Mouse (Mus musculus): ENCODE results near the gene Pla2g10. TPM values are rescaled to one million over a fixed set of nuclear protein-coding genes. Genes with fewer than 3 reads are reported as not detected.
"Not testable (repeated sequence)": the region's sequence is repeated elsewhere in the genome, so short reads cannot be mapped to it uniquely, and the experiment has no call there.

Gene Pla2g10
- 0.16 and 0.32 TPM in 2 replicates for polyA plus RNA-seq (2015; fragmentation: Nextera tagmentation; extraction: Ambion mirVana)

DNA sequence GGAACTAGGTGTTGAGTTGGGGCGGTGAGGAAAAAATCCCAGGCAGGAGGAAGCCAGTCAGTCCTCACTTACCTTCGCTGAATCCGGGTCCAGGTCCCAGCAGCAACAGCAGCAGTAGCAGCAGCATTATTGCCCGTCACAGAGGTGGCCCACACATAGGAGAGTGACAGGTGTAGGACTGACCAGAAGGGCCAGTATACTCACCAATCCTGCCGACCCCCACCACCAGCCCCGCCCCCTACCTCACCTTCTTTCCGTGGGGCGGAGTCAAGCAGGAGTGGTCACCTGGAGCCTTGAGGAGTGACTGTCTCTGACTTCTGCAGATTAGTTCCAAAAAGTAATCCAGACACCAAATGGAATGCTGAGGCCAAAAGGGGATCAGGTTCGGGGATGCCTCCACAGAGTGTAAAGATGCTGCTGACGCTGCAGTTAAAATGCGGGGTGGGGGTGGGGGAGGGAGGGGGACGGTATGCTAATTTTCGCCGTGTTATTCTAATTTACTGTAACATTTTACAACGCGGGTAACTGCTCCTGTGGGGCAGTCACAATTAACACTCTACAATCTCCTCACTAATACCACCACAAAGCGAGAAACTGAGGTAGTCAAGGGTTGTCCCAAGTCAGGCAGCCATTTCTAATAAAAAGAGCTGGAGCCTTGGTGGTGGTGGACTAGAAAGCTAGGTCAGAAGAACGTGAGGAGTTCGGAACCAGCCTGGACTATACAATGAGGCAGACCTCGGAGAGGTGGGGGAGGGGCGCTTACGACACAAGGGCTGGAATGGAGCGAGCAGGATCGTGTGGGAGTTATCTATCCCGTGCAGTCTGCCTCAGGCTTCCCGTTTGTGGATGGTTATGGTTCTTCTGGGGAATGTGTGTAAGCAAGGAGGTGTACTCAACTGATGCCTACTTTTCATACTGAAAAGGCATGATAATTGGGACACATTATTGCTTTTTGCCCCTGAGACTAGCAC is at the start of gene Pla2g10:
Gene Pla2g10 (minus strand): TSS at position 699 of the 971 bp plus-strand sequence.
- H3K4me1 ChIP-seq = peaks cover 9% of the 10 kb centered on the region
- no peaks in the 10 kb centered on the region for H3K36me3 ChIP-seq
- ATAC-seq (ENCODE audit: extremely low read depth, insufficient number of reproducible peaks, low FRiP score, low TSS enrichment) = no peak
- no peak within 1 kb of the TSS for H3K27ac ChIP-seq (replicated peaks)
- H3K27me3 ChIP-seq (replicated peaks) = peaks cover 14% of the 10 kb centered on the region
- H3K4me3 ChIP-seq = peak within 1 kb of the TSS; percentile 35
- peak within 1 kb of the TSS; percentile 65 for H3K4me2 ChIP-seq
- 0 out of 2 replicates have a peak within 1 kb of the TSS, but pooled peaks have one; percentile 10 for H3K9ac ChIP-seq
- no peaks in the 10 kb centered on the region for H3K9me3 ChIP-seq
- WGBS = 6% methylated on average over 26 of the region's 26 CpGs

DNA sequence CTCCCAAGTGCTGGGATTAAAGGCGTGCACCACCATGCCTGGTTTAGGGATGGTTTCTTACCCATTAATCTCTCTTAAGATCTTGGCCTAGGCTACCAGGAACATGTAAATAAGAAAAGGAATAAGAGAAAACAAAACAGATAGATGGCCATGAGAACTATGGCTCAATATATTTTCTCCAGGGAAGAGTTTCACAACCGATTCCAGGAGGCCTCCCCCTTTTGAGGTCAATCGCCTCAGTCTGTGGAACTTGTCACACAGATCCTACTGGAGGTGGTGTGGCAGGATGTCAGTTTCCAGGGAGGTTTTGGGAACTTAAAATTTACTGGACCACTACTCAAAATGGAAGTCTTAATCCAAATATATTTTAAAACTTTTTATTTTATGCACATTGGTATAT is 43.9 kb upstream of the Pla2g10 start:
- not testable (repeated sequence) for H3K36me3 ChIP-seq; H3K9me3 ChIP-seq; H3K4me3 ChIP-seq; H3K4me2 ChIP-seq; H3K27ac ChIP-seq (replicated peaks); H3K4me1 ChIP-seq; H3K27me3 ChIP-seq (replicated peaks); ATAC-seq (ENCODE audit: extremely low read depth, insufficient number of reproducible peaks, low FRiP score, low TSS enrichment); H3K9ac ChIP-seq
- WGBS = 77% methylated on average over 3 of the region's 3 CpGs

DNA sequence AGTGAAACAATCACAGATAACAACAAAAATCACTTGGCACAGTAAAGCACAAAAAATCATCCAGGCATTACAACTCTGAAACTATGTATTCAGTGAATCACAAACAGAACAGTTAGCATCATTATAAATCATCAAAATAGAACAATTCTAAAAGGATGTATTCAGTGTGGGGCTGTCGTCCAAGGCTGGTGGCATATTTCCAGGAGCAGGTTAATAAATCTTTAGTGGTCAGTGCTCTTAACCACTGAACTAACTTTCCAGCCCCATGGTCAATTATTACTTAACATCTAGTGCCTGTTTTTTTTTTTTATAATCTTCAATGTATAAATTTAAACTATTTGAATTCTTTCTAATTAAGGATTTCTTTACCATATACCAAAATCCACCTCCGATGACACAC is 43.2 kb upstream of the Pla2g10 start:
- H3K36me3 ChIP-seq; H3K4me1 ChIP-seq; H3K9me3 ChIP-seq; H3K27ac ChIP-seq (replicated peaks); H3K9ac ChIP-seq; H3K27me3 ChIP-seq (replicated peaks); H3K4me2 ChIP-seq; H3K4me3 ChIP-seq; ATAC-seq (ENCODE audit: extremely low read depth, insufficient number of reproducible peaks, low FRiP score, low TSS enrichment): not testable (repeated sequence)
- WGBS = 78% methylated on average over 2 of the region's 2 CpGs

DNA sequence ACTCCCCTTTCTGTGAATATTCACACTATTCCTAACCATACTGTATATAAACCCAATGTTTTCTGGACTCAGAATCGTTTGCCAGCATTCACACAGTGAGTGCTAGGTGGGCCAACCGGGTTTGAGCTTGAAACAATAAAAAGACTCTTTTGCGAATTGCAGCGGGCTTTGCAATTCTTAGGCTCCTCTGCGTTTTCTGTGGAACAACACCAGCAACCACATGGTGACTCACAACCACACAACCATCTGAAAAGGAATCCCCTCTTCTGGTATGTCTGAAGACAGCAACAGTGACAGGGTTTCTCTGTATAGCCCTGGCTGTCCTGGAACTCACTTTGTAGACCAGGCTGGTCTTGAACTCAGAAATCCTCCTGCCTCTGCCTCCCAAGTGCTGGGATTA is 41.3 kb upstream of the Pla2g10 start:
- H3K9me3 ChIP-seq; H3K9ac ChIP-seq; H3K4me3 ChIP-seq; H3K4me2 ChIP-seq; H3K4me1 ChIP-seq; H3K36me3 ChIP-seq; H3K27ac ChIP-seq (replicated peaks); ATAC-seq (ENCODE audit: extremely low read depth, insufficient number of reproducible peaks, low FRiP score, low TSS enrichment); H3K27me3 ChIP-seq (replicated peaks): not testable (repeated sequence)
- 80% methylated on average over 5 of the region's 5 CpGs for WGBS

DNA sequence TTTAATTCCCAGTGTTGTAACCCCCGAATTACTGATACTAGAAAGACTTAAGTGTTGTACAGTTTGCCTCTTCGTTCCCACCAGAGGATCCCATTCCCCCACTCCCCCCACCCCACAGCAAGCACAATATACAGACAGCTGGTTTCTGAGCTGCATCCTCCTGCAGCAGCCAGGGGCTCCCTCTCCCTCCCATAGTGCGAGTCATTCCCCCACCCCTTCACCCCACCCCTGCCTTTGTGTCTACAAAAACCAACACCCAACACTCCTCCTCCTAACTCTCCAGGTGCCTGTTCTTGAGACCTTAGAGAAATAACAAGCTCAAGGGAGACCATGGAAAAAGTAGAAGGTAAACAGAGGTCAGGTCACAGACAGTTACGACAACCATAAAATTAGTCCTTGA is 40.8 kb upstream of the Pla2g10 start:
- not testable (repeated sequence) for H3K4me1 ChIP-seq; H3K36me3 ChIP-seq; H3K27ac ChIP-seq (replicated peaks); ATAC-seq (ENCODE audit: extremely low read depth, insufficient number of reproducible peaks, low FRiP score, low TSS enrichment); H3K9me3 ChIP-seq; H3K9ac ChIP-seq; H3K4me3 ChIP-seq; H3K27me3 ChIP-seq (replicated peaks); H3K4me2 ChIP-seq
- 59% methylated on average over 4 of the region's 4 CpGs for WGBS

DNA sequence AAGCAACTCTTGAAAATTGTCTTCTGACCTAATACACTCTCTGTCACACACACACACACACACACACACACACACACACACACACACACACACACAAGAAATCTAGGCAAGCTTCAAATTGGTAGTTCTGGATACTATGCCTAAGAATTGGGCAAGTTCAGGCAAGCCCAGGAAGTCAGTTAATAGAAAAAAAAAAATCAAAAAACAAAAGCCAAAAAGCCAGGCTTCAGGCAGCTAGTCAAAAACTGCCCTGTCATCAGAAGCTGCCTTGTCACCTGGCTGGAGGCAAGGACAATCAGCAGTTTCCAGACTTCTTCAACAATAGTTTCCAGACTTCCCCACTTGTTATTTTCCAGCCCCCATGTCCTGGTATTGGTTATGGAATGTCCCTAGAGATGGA is 35.6 kb upstream of the Pla2g10 start:
- no peak overlapping the region for H3K9ac ChIP-seq
- no peaks in the 10 kb centered on the region for H3K9me3 ChIP-seq

DNA sequence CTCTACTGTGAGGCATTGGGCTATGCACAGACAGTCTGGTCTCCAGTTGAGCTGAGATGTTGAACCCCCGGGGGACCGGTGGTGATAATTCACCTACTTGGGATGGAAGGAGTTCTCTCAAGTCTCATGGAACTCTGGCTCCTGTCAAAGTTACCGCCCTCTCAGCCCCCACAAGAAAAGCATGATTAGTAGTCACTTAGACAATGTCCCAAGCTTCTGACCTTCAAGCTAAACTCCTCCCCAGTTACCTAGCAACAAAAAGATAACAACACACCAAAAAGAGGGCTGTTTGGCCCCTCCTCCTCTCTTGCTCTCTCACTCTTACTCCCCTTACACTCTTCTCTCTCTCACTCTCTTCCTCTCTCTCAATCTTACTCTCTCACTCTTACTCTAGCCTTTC is 33.7 kb upstream of the Pla2g10 start:
- H3K9me3 ChIP-seq = no peaks in the 10 kb centered on the region
- no peak overlapping the region for H3K27ac ChIP-seq (replicated peaks)
- H3K36me3 ChIP-seq = no peaks in the 10 kb centered on the region
- no peak overlapping the region for H3K9ac ChIP-seq
- no peaks in the 10 kb centered on the region for H3K4me1 ChIP-seq
- no peaks in the 10 kb centered on the region for H3K27me3 ChIP-seq (replicated peaks)
- H3K4me2 ChIP-seq = no peak overlapping the region
- no peak for ATAC-seq (ENCODE audit: extremely low read depth, insufficient number of reproducible peaks, low FRiP score, low TSS enrichment)
- 52% methylated on average over 3 of the region's 3 CpGs for WGBS
- no peak overlapping the region for H3K4me3 ChIP-seq

More for the DNA sequence above, 35.6 kb upstream of the Pla2g10 start:
- Histone ChIP-seq H3K27me3 (replicated peaks) (no peaks in the 10 kb centered on the region), H3K4me3 (no peak overlapping the region), H3K4me1 (no peaks in the 10 kb centered on the region), H3K36me3 (no peaks in the 10 kb centered on the region), H3K4me2 (no peak overlapping the region), H3K27ac (replicated peaks) (no peak overlapping the region)
- ATAC-seq (ENCODE audit: extremely low read depth, insufficient number of reproducible peaks, low FRiP score, low TSS enrichment) = no peak

DNA sequence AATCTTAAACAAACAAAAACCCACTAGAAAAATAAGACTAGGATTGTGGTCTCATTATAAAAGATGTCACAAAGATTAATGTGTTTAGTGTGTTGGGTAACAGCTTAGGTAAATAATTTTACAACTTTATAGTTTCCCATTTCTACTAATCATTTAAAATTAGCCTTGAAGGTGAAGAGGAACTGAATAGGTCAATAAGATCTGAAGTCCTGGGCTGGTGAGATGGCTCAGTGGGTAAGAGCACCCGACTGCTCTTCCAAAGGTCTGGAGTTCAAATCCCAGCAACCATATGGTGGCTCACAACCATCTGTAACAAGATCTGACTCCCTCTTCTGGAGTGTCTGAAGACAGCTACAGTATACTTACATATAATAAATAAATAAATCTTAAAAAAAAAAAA is 32.0 kb upstream of the Pla2g10 start:
- not testable (repeated sequence) for H3K9me3 ChIP-seq; ATAC-seq (ENCODE audit: extremely low read depth, insufficient number of reproducible peaks, low FRiP score, low TSS enrichment); H3K9ac ChIP-seq; H3K4me2 ChIP-seq; H3K27me3 ChIP-seq (replicated peaks); H3K36me3 ChIP-seq; H3K27ac ChIP-seq (replicated peaks); H3K4me1 ChIP-seq; H3K4me3 ChIP-seq
- WGBS = 94% methylated on average over 1 of the region's 1 CpGs

DNA sequence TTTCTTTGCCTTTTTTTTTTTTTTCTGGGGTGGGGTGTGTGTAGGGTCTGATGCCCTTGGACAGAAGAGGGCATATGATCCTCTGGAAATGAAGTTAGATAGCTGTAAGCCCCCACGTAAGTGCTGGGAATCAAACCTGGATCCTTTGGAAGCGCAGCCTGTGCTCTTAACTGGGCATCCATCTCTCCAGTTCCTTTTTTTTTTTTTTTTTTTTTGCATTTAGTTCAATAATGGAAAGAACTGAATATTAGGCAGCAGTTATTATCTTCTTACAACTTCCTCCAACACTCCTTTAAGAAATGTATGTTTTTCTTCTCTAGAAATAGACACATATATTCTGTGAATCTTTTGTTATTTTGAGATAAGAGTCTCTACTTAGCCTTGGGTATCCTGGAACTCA is 27.0 kb upstream of the Pla2g10 start:
- Histone ChIP-seq H3K27ac (replicated peaks) (no peak overlapping the region), H3K4me3 (no peak overlapping the region), H3K4me2 (no peak overlapping the region), H3K36me3 (no peaks in the 10 kb centered on the region), H3K4me1 (no peaks in the 10 kb centered on the region), H3K9ac (no peak overlapping the region), H3K9me3 (no peaks in the 10 kb centered on the region), H3K27me3 (replicated peaks) (no peaks in the 10 kb centered on the region)
- ATAC-seq (ENCODE audit: extremely low read depth, insufficient number of reproducible peaks, low FRiP score, low TSS enrichment) = no peak
- WGBS = 84% methylated on average over 2 of the region's 2 CpGs

DNA sequence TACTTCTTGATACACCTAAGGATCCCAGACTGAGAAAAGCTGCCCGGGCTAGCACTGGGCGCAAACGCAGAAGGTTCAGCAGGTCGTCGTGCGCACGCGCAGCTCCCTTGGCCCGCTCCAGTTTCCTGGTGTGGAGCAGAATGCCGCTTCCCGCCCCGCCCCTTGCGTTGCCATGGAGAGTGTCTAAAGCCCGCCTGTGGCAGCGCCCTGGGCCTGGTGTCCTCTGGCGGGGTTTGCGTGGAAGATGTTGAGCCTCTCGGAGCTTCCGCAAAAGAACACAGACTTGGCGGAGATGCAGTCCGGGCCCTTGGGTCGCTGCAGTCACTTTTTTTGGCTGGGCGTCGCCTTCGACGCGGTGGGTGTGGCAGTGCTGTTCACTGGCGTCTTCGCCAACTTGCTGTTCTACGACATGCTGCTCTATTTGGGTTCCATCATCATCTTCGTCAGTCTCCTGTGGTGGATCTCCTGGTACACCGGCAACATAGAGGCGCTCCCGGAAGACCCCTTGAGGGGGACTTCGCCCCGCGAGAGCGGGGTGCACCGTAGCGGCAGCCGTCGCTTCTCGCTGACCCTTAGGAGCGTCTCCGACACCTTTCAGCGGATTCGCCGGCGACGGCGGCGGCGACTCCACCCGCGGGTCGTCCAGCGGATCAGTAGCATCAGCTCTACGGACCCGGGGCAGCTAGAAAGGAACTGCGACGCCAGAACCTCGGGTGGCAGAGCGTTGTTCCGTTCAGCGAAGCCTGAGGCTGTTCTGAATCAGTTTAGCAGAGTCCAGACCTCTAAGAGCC is 23.8 kb upstream of the Pla2g10 start:
- under 1% methylated on average over 65 of the region's 65 CpGs for WGBS
- H3K4me1 ChIP-seq = no peaks in the 10 kb centered on the region
- H3K9me3 ChIP-seq = no peaks in the 10 kb centered on the region
- no peaks in the 10 kb centered on the region; the same call in 1 of the 2 replicates for H3K27me3 ChIP-seq (replicated peaks)
- H3K27ac ChIP-seq (replicated peaks) = no peak overlapping the region
- H3K36me3 ChIP-seq = no peaks in the 10 kb centered on the region
- peak; percentile 95 for ATAC-seq (ENCODE audit: extremely low read depth, insufficient number of reproducible peaks, low FRiP score, low TSS enrichment)
- H3K4me3 ChIP-seq = peak overlapping the region; percentile 74
- H3K9ac ChIP-seq = peak overlapping the region; percentile 84
- H3K4me2 ChIP-seq = peak overlapping the region; percentile 99

DNA sequence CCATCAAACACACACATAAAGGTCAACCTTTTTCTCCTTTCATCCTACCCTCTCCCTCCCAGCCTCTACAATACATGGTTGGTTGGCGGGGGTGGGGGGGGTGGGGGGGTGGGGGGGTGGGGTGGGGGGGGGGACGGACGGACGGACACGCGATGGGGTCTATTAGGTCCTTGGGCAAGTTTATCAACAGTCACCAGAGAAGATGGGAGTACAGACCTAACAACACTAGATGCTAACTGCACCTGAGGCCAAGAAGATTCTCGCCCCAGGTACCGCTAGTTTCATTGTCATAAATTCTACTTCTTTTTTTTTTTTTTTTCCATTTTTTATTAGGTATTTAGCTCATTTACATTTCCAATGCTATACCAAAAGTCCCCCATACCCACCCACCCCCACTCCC is 23.2 kb upstream of the Pla2g10 start:
- Histone ChIP-seq H3K36me3 (no peaks in the 10 kb centered on the region), H3K4me3 (peak overlapping the region; percentile 74), H3K27ac (replicated peaks) (no peak overlapping the region), H3K9me3 (no peaks in the 10 kb centered on the region), H3K4me2 (peak overlapping the region; percentile 99), H3K27me3 (replicated peaks) (no peaks in the 10 kb centered on the region; the same call in 1 of the 2 replicates), H3K4me1 (no peaks in the 10 kb centered on the region), H3K9ac (0 out of 2 replicates have a peak overlapping the region, but pooled peaks have one; percentile 84)
- ATAC-seq (ENCODE audit: extremely low read depth, insufficient number of reproducible peaks, low FRiP score, low TSS enrichment) = no peak
- 64% methylated on average over 7 of the region's 8 CpGs for WGBS
